Mouse (Mus musculus) yolk sac, embryonic 10.5 days (tissue): ENCODE data around the gene Prune1.

Source experiments
- DNase-seq: peaks from one replicate; pipeline ENCODE4 v3.0.0-alpha.2; 2017; ENCODE audit warnings: low spot score

Prune1 gene

DNA sequence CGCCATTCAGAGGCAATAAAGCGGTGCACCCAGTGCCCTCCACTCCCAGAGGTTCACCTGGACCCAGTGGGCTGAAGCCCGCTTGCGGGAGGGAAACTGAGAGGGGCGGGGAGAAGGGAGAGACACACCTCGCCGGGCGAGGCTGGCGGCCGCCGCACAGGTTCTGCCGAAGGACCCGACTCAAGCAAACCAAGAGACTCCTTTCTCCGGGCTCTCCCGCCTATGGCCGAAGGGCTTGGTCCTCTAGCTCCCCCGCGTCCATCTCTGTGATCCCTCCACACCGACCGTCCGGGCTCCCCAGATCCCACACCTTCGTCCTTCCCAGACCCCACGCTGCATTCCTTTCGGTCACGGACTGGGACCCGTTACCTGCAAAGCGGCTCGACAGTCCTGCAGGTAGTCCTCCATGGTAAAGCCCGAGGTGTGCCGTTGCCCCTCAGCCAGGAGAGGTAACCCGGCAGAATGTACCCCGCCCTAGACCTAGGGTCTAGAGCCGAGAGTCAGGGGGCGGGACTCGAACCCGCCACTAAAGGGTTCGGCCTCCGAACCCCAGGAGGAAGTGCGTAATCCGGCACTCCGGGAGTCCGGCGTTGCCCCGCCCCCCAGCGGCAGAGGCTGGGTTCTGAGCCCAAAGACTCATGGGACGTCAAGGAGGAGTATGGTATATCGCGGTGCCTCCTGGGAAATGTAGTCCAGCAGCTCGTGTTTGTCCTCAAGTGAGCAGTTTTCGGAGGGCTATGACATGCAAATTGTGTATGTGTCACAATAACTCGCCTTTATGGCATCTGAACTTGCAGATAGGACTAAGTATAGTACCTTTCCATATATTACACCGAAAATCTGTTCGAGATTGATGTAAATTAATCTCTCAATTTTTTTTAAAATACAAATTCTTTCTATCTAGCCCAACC is at the start of gene Prune1, which contains the start of gene Mindy1:
Prune1 (minus strand) TSS at position 861 of the 911 bp plus-strand sequence.
Mindy1 (plus strand) TSS at position 130 of the 911 bp plus-strand sequence.
- peak; percentile 98 for DNase-seq

- DNase-seq, result no peak
These were observed 49.7 kb upstream of the Prune1 start for GRCm38 (mm10) chr3:95331528-95331927.

- no peak for DNase-seq
These were observed 47.0 kb upstream of the Prune1 start for GRCm38 (mm10) chr3:95328803-95329404.

DNA sequence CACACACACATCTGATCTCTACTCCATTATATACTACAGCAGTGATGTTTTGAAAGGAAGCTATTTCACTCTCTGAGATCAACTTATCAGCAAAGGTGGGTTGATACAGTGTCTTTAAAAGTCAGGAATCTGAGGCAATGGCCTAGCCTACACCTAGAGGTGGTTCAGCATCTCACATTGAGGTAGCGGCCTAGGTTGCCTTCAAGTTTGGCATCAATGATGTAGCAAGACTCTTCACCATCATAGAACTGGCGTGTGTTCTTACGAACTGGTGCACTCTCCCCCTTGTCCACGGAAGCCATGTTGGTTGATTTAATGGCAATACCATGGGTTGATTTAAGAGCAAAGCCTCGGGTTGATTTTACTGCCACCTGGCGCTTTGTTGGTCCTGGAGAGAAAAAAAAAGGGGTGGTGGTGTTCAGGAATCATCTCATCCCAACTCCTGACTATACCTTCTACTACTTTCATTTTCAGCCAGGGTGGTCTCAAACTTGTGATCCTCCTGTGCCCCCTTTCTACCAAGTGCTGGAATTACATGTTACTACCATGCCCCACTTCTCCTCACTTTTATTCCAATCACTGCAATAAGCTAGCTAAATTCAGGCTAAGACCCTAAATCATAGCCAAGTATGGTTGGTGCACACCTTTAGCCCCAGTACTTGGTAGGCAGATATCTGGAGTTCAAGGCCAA is 42.7 kb upstream of the Prune1 start:
- DNase-seq, result no peak

DNA sequence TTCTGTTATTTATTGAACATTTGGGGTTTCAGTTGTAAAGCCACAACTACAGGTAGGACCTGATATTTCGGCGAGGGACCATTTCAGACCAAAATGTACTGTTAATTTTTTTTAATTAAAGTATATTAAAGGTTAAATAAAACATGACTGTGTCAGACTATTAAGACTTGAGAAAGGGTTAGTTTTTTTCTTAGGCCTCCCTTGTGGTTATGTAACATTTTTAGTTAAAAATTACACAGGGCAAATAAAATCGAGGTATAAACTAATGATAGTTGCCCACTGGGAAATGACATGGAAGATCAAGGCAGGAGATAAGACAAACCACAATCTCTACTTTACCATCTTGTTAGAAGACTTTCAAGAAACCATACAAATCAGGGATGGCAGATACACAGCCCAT is 41.6 kb upstream of the Prune1 start:
- DNase-seq, result no peak

DNA sequence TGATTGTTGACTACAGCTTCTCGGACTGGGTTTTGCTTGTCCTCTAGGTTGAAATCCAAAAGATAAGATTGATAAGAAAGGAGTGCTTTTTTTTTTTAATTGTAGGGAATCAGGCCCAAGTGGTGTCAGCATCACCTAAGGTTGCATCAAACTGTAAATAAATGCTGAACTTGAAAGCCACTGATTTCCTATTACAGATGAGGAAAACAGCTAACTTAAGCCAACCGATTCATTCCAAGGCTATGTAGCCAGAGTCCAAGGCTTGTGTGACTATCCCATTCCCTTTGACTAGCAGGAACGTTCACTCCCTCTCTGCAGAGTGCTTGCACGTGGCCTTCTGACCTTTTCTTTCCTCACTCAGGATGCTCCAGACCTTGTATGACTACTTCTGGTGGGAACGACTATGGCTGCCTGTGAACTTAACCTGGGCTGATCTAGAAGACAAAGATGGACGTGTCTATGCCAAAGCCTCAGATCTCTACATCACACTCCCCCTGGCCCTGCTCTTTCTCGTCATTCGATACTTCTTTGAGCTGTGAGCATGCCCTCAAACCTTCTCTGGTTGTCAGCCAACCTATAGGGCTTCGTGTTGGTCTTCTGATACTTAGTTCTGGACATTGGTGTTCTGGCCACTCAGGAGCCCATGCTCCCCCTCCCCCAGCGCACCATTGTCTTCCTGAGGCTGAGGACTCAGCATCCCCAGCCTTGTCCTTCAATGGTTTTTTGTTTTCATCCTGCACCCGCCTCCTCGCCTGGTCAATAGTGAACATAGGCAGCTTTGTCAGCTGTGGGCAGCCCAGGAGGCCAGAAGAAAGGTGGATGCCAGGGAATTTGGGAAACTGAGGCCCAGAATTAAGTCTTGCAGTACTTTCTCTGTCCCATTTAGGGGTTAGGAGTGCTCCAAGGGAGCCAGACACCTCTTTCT is 38.1 kb upstream of the Prune1 start:
- DNase-seq, result no peak

DNA sequence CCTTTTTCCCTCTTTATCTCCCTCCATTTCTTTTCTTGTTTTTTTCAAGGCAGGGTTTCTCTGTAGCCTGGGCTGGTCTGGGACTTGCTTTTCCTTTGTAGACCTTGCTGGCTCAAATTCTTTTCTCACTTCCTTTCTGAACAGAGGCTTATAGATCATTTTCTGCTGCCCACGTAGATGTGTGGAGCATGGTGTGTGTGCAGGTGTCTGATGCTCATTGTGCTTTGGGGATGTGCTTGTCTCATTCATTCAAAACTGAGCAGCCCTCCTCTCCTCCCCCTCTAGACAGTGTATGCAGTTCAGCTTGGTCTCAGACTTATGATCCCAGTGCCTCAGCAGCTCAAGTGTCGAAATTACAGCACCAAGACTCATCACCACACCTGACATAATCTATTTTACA is 37.2 kb upstream of the Prune1 start:
- DNase-seq, result no peak

- peak; percentile 90 for DNase-seq
These were observed 36.7 kb upstream of the Prune1 start for GRCm38 (mm10) chr3:95318548-95318947.

DNA sequence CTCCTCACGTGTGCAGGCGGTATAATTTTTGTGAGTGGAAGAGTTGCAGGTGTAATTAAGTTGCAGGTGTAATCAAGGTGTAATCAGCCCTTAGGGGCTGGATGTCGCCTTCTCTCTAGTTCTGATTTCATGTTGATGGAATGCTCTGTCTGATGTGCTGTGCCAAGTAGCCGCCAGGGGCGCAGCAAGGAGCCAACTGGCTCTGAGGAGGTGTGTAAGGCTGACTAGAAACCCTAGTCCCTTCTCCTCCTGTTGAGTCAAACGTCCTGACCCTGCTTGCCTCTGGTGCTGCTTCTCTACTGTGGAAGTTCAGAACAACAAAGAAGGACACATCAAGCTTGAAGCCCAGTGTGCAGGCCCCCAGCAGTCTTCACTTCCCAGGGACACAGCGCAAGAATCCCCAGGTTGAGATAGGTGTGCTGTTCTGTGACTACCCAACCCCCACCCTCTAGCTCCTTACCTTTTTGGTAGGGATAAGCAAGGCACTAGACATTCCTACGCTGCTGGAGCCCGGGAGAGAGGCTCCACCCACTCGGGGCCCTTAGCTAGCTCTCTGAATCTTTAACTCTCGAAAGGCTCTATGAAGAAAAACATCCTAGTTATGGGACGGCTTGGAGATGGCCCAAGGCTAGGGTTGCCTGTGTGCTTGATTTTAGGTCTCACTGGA is 35.7 kb upstream of the Prune1 start:
- DNase-seq, result peak; percentile 87

DNA sequence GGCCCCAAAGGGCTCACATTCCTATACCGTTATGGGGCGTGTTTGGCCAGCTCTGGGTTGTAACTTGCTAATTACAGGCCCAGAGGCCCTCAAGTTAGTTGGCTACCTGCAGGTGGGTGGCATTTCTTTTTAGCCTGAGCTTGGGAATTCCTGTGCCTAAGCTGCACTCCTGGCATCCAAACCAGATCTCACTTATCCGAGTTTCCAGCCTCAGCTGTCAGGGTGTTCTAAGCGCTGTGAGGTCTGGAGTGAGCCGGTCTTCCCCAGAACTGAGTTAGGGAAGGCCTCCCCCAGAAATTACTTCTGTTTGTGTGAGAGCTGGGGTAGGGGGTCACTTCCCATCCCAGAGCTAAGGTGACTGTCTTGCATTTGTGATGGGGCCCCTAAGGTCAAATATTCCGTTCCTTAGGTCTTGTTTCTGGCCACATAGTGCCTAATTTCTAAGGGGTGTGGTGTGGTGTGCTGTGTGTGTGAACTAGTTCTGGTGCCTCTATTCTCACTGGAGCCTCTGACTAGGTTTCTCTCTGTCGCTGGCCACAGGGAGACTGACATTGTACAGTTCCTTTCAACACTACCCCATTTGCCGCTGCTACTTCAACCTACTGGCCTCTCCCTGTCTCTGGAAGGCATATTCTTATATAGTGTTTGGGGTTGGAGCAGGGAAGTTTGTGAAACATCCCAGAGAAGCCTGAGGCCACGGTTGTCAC is 34.1 kb upstream of the Prune1 start:
- DNase-seq, result no peak

- DNase-seq, result peak; percentile 93
These were observed 33.4 kb upstream of the Prune1 start for GRCm38 (mm10) chr3:95315094-95315843.

- DNase-seq, result no peak
These were observed 32.7 kb upstream of the Prune1 start, which contains the start of gene Cers2 for GRCm38 (mm10) chr3:95314486-95315093. Cers2 (plus strand) TSS chr3:95314791.

DNA sequence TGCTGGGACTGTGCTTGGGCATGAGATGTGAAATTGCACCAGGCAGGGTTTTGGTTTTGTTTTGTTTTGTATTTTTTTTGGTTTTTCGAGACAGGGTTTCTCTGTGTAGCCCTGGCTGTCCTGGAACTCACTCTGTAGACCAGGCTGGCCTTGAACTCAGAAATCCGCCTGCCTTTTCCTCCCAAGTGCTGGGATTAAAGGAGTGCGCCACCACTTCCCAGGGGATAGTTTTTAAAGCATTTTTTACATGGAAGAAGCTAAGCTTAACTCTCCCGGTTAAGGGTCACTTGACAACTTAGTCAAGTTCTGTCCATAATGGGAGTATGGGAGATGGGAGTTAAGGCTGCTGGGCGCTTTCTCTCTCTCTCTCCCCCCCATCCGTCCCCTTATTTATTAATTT is 32.2 kb upstream of the Prune1 start:
- no peak for DNase-seq

GRCm38 (mm10) chr3:95313476-95313875 is 31.6 kb upstream of the Prune1 start:
- DNase-seq, result no peak

DNA sequence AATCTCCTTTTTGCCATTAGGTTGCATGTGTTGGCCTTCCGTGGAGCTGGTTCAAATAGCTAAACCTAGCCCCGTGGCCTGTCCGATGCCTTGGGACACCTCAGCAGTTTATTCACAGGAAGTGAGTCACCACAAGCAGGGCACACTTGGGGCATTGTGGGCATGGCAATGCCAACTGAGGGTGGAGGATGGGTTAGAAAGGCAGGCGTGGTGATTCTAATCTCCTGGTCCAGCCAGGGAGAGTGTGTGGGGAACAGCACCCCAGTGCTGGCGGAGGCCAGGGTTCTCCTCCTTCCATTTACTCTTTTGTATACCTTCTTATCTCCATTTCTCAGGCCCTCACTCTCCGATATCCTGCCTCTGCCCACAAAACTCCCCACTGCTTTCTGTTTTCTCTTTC is 30.7 kb upstream of the Prune1 start:
- no peak for DNase-seq

- DNase-seq, result peak; percentile 76
These were observed 29.3 kb upstream of the Prune1 start for GRCm38 (mm10) chr3:95310968-95311882.

DNA sequence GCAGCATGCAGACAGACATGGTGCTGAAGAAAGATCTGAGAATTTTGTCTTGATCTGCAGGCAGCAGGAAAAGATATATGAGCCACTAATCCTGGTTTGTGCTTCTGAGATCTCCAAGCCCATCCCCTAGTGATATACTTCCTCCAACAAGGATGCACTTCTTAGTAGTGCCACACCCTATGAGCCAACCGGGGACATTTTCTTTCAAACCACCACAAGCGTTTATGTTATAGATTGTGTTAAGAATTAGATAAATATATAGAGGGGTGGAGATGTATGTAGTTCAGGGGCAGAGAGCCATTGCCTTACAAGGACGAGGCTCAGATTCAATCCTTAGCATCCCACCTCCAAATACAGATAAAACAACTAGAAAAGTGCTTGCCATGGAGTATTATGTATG is 28.6 kb upstream of the Prune1 start:
- DNase-seq, result no peak

DNA sequence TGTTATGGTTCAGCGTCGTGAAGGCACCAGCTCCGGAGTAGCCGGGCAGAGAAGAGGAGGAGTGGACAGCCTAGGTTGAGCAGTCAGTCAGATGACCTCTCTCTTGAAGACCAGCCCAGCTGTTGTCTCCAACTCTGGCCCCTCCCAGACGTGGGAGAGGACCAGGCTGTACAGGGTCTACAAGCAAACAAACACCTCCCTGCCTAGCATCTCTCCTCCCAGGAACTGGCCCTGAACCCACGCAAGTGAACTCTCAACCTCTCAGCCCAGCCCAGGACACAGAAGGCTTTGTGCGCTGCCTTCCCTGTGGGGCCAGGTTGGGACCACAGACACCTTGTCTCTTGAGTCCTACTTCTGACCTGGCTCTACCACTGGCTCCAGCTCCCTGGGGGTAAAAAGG is 25.2 kb upstream of the Prune1 start, which contains the start of gene Anxa9:
Anxa9 (minus strand) TSS at position 77 of the 400 bp plus-strand sequence.
- DNase-seq, result no peak
